Mouse (Mus musculus) MEL (cell line): ENCODE measurements around the gene Tmem63a. TPM values are rescaled to one million over a fixed set of nuclear protein-coding genes. Genes with fewer than 3 reads are reported as not detected.
A peak's percentile ranks its signal among the peaks of the same experiment; 100 is the strongest.
"Not testable (repeated sequence)": the region's sequence is repeated elsewhere in the genome, so short reads cannot be mapped to it uniquely, and the experiment has no call there.

Experiments used
- DNase-seq: peaks from one replicate; pipeline ENCODE4 v3.0.0; 2011; ENCODE audit warnings: low read depth, low spot score
- H3K27ac ChIP-seq: 2 replicates; pipeline ENCODE4 v1.5.1; 2012; ENCODE audit warnings: low read depth, mild to moderate bottlenecking, control low read depth, low read length, moderate library complexity; ENCODE audit not compliant: control insufficient read depth
- H3K27me3 ChIP-seq, 2 experiments: fragments of 150-350 bp in 1 of 2; sonication (generic) in 1 of 2; 2 replicates each; pipeline ENCODE4 v1.6.1; 2012; ENCODE audit warnings: low read length in 2 of 2, mild to moderate bottlenecking in 2 of 2, improper control_type of control experiment in 1 of 2, moderate library complexity in 1 of 2; ENCODE audit not compliant: insufficient read depth in 2 of 2, control insufficient read depth in 1 of 2
- H3K36me3 ChIP-seq, 2 experiments: 2 replicates each; pipeline ENCODE4 v1.6.1; 2012 to 2014; ENCODE audit warnings: low read length in 2 of 2, improper control_type of control experiment in 1 of 2, inconsistent platforms in 1 of 2, mild to moderate bottlenecking in 1 of 2; ENCODE audit not compliant: insufficient read depth in 2 of 2, control insufficient read depth in 1 of 2
- H3K4me1 ChIP-seq, 2 experiments: fragments of 150-350 bp in 1 of 2; sonication (generic) in 1 of 2; 2 replicates each; pipeline ENCODE4 v1.6.1; 2012; ENCODE audit warnings: low read length in 2 of 2, improper control_type of control experiment in 1 of 2, mild to moderate bottlenecking in 1 of 2; ENCODE audit not compliant: insufficient read depth in 2 of 2, control insufficient read depth in 1 of 2
- H3K4me3 ChIP-seq, 2 experiments: fragments of 150-350 bp in 1 of 2; sonication (generic) in 1 of 2; 2 replicates each; pipeline ENCODE4 v1.5.1; 2012; ENCODE audit warnings: low read depth in 2 of 2, low read length in 2 of 2, mild to moderate bottlenecking in 2 of 2, moderate library complexity in 2 of 2, control low read depth in 1 of 2, improper control_type of control experiment in 1 of 2; ENCODE audit not compliant: control insufficient read depth in 1 of 2, insufficient read depth in 1 of 2
- H3K79me2 ChIP-seq: 2 replicates; pipeline ENCODE4 v1.6.1; 2012; ENCODE audit warnings: mild to moderate bottlenecking, low read length, moderate library complexity; ENCODE audit not compliant: control insufficient read depth, poor library complexity, insufficient read depth
- H3K9ac ChIP-seq: 2 replicates; pipeline ENCODE4 v1.6.1; 2012; ENCODE audit warnings: low read depth, mild to moderate bottlenecking, control low read depth, low read length, moderate library complexity; ENCODE audit not compliant: control insufficient read depth, poor library complexity, severe bottlenecking
- H3K9me3 ChIP-seq: fragments of 150-350 bp; sonication (generic); replicated peaks from 2 replicates; pipeline ENCODE4 v1.6.1; 2012; ENCODE audit warnings: mild to moderate bottlenecking, low read length, improper control_type of control experiment, moderate library complexity; ENCODE audit not compliant: insufficient read depth
- CTCF ChIP-seq, 3 experiments: IDR thresholded peaks in 2 of 3; conservative IDR thresholded peaks in 1 of 3; 2 replicates each; pipeline ENCODE4 v1.5.1; 2011 to 2012; ENCODE audit warnings: low read length in 3 of 3, low read depth in 2 of 3, mild to moderate bottlenecking in 2 of 3, improper control_type of control experiment in 1 of 3, inconsistent platforms in 1 of 3, mixed read lengths in 1 of 3, moderate library complexity in 1 of 3; ENCODE audit not compliant: control insufficient read depth in 1 of 3, insufficient read depth in 1 of 3, poor library complexity in 1 of 3, severe bottlenecking in 1 of 3
- E2F4 ChIP-seq: IDR thresholded peaks from 2 replicates; pipeline ENCODE4 v1.6.1; 2011; ENCODE audit warnings: low read depth, low read length, improper control_type of control experiment, borderline replicate concordance
- GATA1 ChIP-seq: IDR thresholded peaks from 2 replicates; pipeline ENCODE4 v1.6.1; 2011; ENCODE audit warnings: low read depth, low read length, improper control_type of control experiment
- MEF2A ChIP-seq: IDR thresholded peaks from 2 replicates; pipeline ENCODE4 v1.6.1; 2014; ENCODE audit warnings: low read depth, mild to moderate bottlenecking, inconsistent platforms, low read length, improper control_type of control experiment; ENCODE audit not compliant: poor library complexity, insufficient replicate concordance, severe bottlenecking; ENCODE audit errors: extremely low read depth
- MXI1 ChIP-seq: IDR thresholded peaks from 2 replicates; pipeline ENCODE4 v1.6.1; 2011; ENCODE audit warnings: mild to moderate bottlenecking, low read depth, low read length, improper control_type of control experiment
- POLR2AphosphoS2 ChIP-seq: IDR thresholded peaks from 2 replicates; pipeline ENCODE4 v1.6.1; 2011; ENCODE audit warnings: low read length, improper control_type of control experiment
- RCOR1 ChIP-seq: IDR thresholded peaks from 2 replicates; pipeline ENCODE4 v1.6.1; 2012; ENCODE audit warnings: low read depth, mild to moderate bottlenecking, inconsistent platforms, low read length, improper control_type of control experiment
- SIN3A ChIP-seq: IDR thresholded peaks from 2 replicates; pipeline ENCODE4 v1.6.1; 2012; ENCODE audit warnings: low read length, improper control_type of control experiment, inconsistent platforms
- UBTF ChIP-seq: IDR thresholded peaks from 2 replicates; pipeline ENCODE4 v1.6.1; 2012; ENCODE audit warnings: low read depth, mild to moderate bottlenecking, inconsistent platforms, low read length, improper control_type of control experiment, moderate library complexity, borderline replicate concordance; ENCODE audit not compliant: insufficient read depth
- ZNF384 ChIP-seq: IDR thresholded peaks from 2 replicates; pipeline ENCODE4 v1.6.1; 2012; ENCODE audit warnings: low read depth, mild to moderate bottlenecking, inconsistent platforms, low read length, improper control_type of control experiment
- polyA plus RNA-seq, 2 experiments: library from polyadenylated mRNA; stranded (reverse) in 1 of 2; unstranded in 1 of 2; fragments of >175 nt in 1 of 2; fragments of >200 nt in 1 of 2; gene quantifications; 2 replicates each; pipeline versions ENCODE4 v1.2.1 to v1.2.4; 2012; ENCODE audit warnings: low replicate concordance in 2 of 2, low read depth in 1 of 2; ENCODE audit not compliant: insufficient read length in 2 of 2, insufficient read depth in 1 of 2, missing spikeins in 1 of 2
- total RNA-seq: library from RNA; depleted of rRNA; stranded (reverse); fragments of 300-350 nt; gene quantifications from 2 replicates; pipeline ENCODE4 v1.2.3, GENCODE M21; 2012

The Tmem63a gene
- total and polyA plus RNA-seq, 3 experiments = 7.7 to 12.8 TPM; not detected in 1

GRCm38 (mm10) chr1:180938781-180939180, 3.4 kb upstream of the Tmem63a start:
- H3K9me3 ChIP-seq, H3K36me3 ChIP-seq, H3K4me3 ChIP-seq, H3K27ac ChIP-seq, H3K79me2 ChIP-seq, H3K9ac ChIP-seq, H3K27me3 ChIP-seq: not testable (repeated sequence)
- peak; percentile 30 for DNase-seq
- peaks cover 3 to 11% of the 10 kb centered on the region in 2 experiments; a peak in 3 of 4 replicates for H3K4me1 ChIP-seq
- TF ChIP-seq ZNF384 = peak; percentile 65
- TF ChIP-seq CTCF (IDR thresholded peaks at IDR 0.05 in 2 of 3, conservative IDR thresholded peaks at IDR 0.05 in 1 of 3; ENCODE audit: control insufficient read depth in 1 of 3, insufficient read depth in 1 of 3, low read depth in 2 of 3, low read length in 3 of 3, poor library complexity in 1 of 3, severe bottlenecking in 1 of 3) = peak; percentile 11 to 41 (median 15); a peak in 3 of 6 replicates

GRCm38 (mm10) chr1:180940776-180941460, 1.2 kb upstream of the Tmem63a start:
- Histone ChIP-seq H3K9ac (peak overlapping the region; percentile 88; the same call in 1 of the 2 replicates), H3K9me3 (no peaks in the 10 kb centered on the region), H3K36me3 (peaks cover 0 to 7% of the 10 kb centered on the region in 2 experiments; a peak in 2 of 4 replicates), H3K79me2 (peaks cover 5% of the 10 kb centered on the region; the same call in 1 of the 2 replicates), H3K27me3 (no peaks in the 10 kb centered on the region), H3K4me3 (peak overlapping the region; percentile 59 to 91; a peak in 3 of 4 replicates), H3K4me1 (peaks cover 3 to 19% of the 10 kb centered on the region in 2 experiments)
- peak; percentile 15 for DNase-seq
- TF ChIP-seq RCOR1 (no peak), GATA1 (no peak), POLR2AphosphoS2 (no peak), E2F4 (no peak), MEF2A (no peak), MXI1 (no peak)
- TF ChIP-seq, all 39 proteins: peak for 0
- H3K27ac ChIP-seq = no peak overlapping the region

GRCm38 (mm10) chr1:180941726-180942125, 418 bp upstream of the Tmem63a start:
- H3K27me3 ChIP-seq = no peaks in the 10 kb centered on the region
- peak overlapping the region; percentile 88 for H3K9ac ChIP-seq
- peaks cover 5% of the 10 kb centered on the region; the same call in 1 of the 2 replicates for H3K79me2 ChIP-seq
- DNase-seq = no peak
- peak overlapping the region; percentile 64; the same call in 1 of the 2 replicates for H3K27ac ChIP-seq
- no peaks in the 10 kb centered on the region for H3K9me3 ChIP-seq
- H3K36me3 ChIP-seq = peaks cover 0 to 6% of the 10 kb centered on the region in 2 experiments; a peak in 1 of 4 replicates
- peak overlapping the region; percentile 59 to 91 for H3K4me3 ChIP-seq
- TF ChIP-seq SIN3A = no peak
- no peak for TF ChIP-seq UBTF
- H3K4me1 ChIP-seq = peaks cover 3 to 19% of the 10 kb centered on the region in 2 experiments
